Mouse (Mus musculus) cortical plate, adult 2 months (tissue): Measurements from ENCODE around the gene Gm32742.

Source experiments
- CTCF ChIP-seq: fragments of 200-500 bp; IDR thresholded peaks from 2 replicates; pipeline ENCODE4 v1.5.1; 2011; ENCODE audit warnings: mild to moderate bottlenecking, control low read depth, low read length; ENCODE audit not compliant: insufficient read depth; ENCODE audit errors: extremely low read depth
- POLR2A ChIP-seq: fragments of 200-500 bp; IDR thresholded peaks from 2 replicates; pipeline ENCODE4 v1.6.1; 2011; ENCODE audit warnings: mild to moderate bottlenecking, low read length, control low read depth; ENCODE audit not compliant: insufficient read depth; ENCODE audit errors: extremely low read depth

GRCm38 (mm10) chr9:51137836-51138235, 27.5 kb downstream of the Gm32742 start:
- TF ChIP-seq CTCF (no peak), POLR2A (no peak)
